Mouse (Mus musculus) Patski (cell line): ENCODE results near the gene Fez2. TPM values are rescaled to one million over a fixed set of nuclear protein-coding genes. Genes with fewer than 3 reads are reported as not detected.

Experiments used
- ATAC-seq: fragments of 100-300 bp; one replicate; pipeline ENCODE4 v1.8.0; 2021
- CTCF ChIA-PET: fragments of 350-600 bp; sonication (Branson Sonifier 250); formaldehyde crosslinking; loops from one replicate; lab custom pipeline; 2022; ENCODE audit warnings: inconsistent platforms; lab: Charles Lee
- POLR2A ChIA-PET: fragments of 350-600 bp; sonication (Branson Sonifier 250); formaldehyde crosslinking; loops from one replicate; lab custom pipeline; 2022; ENCODE audit warnings: antibody characterized with exemption, inconsistent platforms; lab: Charles Lee
- DNase-seq: peaks from one replicate; pipeline ENCODE4 v3.0.0-alpha.2; 2011; ENCODE audit warnings: low read depth, low spot score
- H3K27me3 ChIP-seq: fragments of 371-371 bp; one replicate; pipeline ENCODE4 v1.5.1; 2021
- CTCF ChIP-seq: fragments of 100-300 bp; IDR thresholded peaks from one replicate; pipeline ENCODE4 v1.5.1; 2021
- in situ Hi-C: fragments of 300-500 bp; cut with MboI; formaldehyde crosslinking; loops from 3 replicates; pipeline ENCODE4 v1.11.1; 2018; ENCODE audit warnings: low pct_unique_long_range_greater_than_20kb, mixed read lengths
- polyA plus RNA-seq: library from polyadenylated mRNA; unstranded; gene quantifications from one replicate; pipeline ENCODE4 v1.2.3, GENCODE M21; 2021

The Fez2 gene
- polyA plus RNA-seq, 1 experiment from 2014 or later = 86.4 TPM

DNA sequence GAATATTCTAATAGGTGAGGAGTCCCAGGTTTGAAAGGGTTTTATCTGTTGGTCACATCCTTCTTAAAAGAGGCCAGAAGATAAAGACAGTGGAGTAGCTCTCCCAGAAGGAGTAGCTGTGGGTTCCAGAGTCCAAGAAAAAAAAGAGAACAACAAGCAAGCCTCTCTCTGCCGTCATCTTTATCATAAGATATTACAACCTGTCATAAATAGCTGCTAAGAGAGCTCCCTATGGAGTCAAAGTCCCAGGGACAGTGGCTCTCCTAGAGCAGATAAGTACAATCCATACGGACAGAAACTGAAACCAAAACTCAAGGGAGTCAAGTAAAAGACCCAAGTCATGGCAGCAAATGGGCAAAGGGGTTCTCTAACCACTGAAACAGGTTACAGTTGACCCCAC lies 2.7 kb downstream of the Fez2 start:
- in situ Hi-C loops = no loop called here
- no peak for TF ChIP-seq CTCF
- ChIA-PET CTCF (interaction anchor here (1.1 kb wide), 1 partner anchor 14 kb away, joined by 4 read pairs; no protein-coding TSS in a partner anchor), POLR2A (interaction anchor here (1.4 kb wide), 1 partner anchor 9 kb away, joined by 5 read pairs; no protein-coding TSS in a partner anchor)
- DNase-seq (no peak), ATAC-seq (no peak)
- H3K27me3 ChIP-seq = no peaks in the 10 kb centered on the region

DNA sequence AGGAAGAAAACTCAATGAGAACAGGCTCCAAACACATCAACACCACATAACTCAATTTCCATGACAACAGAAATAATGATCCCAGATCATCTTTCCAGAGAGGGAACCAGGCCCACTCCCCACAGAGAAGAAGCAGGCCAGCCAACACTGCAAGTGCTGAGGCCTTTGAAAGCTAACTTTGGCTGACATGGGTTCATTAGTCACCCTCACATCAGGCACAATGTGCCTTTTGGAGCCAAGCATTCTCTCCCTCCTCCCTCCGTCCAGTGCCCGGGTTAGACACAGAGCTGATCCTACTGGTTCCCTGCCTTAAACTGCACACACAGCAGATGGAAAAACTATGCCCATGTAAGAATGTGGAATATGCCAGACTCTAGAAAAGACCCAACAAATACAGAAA lies 8.1 kb downstream of the Fez2 start:
- no peak for TF ChIP-seq CTCF
- DNase-seq (no peak), ATAC-seq (no peak)
- H3K27me3 ChIP-seq = no peaks in the 10 kb centered on the region
- ChIA-PET CTCF (no interaction called here), POLR2A (no interaction called here)
- in situ Hi-C loops = no loop called here

DNA sequence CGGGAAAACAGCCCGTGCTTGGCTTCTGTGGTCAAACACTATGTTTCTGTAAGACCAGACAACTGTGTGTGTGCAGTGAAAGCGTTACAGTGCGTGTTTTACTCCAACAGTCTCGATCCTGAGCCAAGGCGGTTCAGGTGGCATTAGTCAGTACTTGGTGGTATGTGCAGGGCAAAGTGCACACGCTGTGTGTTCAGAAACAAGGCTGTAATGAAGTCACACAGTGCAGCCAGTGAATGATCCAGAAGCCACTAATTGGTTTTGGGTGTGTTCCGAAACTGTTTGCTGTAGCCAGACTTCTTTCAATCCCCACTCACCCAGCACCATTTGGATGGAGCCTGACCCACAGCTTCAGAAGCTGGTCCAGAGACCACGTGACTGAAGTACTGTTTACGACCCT lies 9.6 kb downstream of the Fez2 start:
- DNase-seq (no peak), ATAC-seq (no peak)
- in situ Hi-C loops = no loop called here
- ChIA-PET POLR2A (no interaction called here), CTCF (no interaction called here)
- no peaks in the 10 kb centered on the region for H3K27me3 ChIP-seq
- TF ChIP-seq CTCF = no peak

DNA sequence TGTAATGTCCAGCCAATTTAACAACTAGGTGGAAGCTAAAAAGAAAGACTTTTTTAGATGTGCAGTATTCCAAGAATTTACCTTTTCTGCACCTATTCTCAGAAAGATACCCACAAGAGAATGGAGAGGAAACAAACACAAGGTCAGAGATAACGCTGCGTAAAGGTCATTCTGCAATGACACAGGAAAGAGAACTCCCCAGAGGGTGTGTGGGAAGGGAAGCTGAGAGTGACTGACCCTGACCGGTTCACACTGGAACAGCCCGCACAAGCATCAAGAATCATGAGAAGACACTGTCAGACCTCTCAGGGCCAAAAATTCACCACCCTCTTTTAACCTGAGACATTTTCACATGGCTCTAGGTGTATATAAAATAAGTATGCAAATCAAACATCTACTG lies 10.4 kb downstream of the Fez2 start:
- DNase-seq = no peak
- ChIA-PET CTCF (no interaction called here), POLR2A (no interaction called here)
- no peak for TF ChIP-seq CTCF
- ATAC-seq = no peak
- in situ Hi-C loops = no loop called here
- H3K27me3 ChIP-seq = no peaks in the 10 kb centered on the region

DNA sequence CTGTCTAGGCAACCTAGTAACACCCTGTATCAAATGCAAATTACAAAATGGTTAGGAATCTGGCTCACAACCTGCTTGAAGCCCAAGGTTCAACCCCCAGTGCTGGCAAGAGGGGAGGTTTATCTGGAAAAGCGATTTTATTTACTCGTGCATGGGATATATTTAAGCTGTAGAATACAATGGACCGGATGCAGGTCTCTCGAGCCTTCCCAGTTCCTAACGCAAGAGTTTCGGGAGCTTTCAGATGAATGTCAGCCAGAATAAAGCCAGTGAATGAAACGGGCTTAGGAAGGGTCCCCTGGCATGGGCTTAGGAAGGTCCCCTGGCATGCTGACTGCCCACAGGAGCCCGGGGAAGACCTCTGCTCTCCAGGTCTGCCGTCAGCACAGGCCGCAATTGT lies 11.1 kb downstream of the Fez2 start:
- CTCF ChIA-PET = no interaction called here
- DNase-seq (no peak), ATAC-seq (no peak)
- in situ Hi-C loops = no loop called here
- TF ChIP-seq CTCF = no peak
- POLR2A ChIA-PET = interaction anchor here (1.5 kb wide), 1 partner anchor 9 kb away, joined by 5 read pairs; no protein-coding TSS in a partner anchor
- H3K27me3 ChIP-seq = no peaks in the 10 kb centered on the region

DNA sequence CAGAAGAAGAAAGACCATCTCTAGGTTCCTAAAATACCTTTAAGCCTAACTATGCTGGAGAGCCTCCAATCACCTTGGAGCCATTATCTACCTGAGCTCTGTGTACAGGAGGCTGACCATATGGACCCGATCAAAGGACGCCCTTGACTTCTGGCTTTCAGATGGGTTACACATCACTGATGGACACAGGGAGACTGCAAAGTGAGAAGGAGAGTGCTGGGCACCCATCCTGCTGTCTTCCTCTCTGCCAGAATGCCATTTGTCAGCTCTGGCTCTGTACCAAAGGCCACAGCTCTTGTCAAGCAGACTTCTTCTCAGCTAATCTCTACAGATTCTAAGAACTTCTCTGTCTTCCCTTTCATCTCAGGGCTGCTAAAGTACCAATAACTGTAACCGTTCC lies 12.6 kb downstream of the Fez2 start:
- no peak for TF ChIP-seq CTCF
- ChIA-PET POLR2A (interaction anchor here (1.5 kb wide), 1 partner anchor 10 kb away, joined by 5 read pairs; no protein-coding TSS in a partner anchor), CTCF (interaction anchor here (0.9 to 1.7 kb wide), 4 partner anchors 9 to 208 kb away, joined by 3 to 5 read pairs (median 4); no protein-coding TSS in a partner anchor)
- no peak for ATAC-seq
- in situ Hi-C loops = no loop called here
- no peaks in the 10 kb centered on the region for H3K27me3 ChIP-seq
- DNase-seq = no peak

DNA sequence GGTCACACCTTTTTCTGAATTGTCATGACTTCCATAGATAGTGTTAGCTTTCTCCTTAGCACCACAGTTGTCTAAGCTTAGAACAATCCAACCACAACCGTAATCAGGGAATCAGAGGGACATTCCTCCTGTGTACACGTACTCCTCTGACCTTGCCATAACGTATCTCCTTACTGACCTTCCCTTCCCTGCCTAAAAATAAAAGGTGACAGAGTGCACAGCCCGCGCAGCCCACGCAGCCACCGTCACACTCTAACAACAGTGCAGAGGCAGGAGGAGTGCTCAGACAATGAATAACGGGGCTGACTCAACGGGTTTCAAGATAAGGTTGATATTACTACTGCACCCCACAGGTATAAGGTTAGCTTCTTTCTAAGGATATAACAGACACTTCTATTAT lies 14.1 kb downstream of the Fez2 start:
- ChIA-PET POLR2A (no interaction called here), CTCF (interaction anchor here (1.1 to 1.6 kb wide), 3 partner anchors 9 to 19 kb away, joined by 3 read pairs; no protein-coding TSS in a partner anchor)
- in situ Hi-C loops = no loop called here
- TF ChIP-seq CTCF = no peak
- DNase-seq (no peak), ATAC-seq (no peak)
- H3K27me3 ChIP-seq = no peaks in the 10 kb centered on the region

DNA sequence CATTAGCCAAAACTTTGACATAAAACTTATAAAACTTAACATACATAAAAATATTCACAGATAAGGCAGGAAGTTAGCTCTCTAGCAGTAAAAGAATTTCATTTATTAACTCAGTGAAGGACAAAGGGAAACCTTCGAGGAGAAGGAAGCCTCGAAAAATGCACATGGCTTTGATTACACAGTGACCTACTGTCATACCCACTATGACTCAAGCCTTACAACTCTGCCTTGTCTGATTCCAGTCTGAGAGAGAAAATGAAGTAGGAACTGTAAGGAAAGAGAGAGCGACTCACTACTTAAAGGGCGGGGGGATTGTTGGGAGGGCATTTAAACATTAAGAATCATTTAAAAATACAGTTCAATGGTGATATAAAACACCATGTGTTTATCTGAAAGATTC lies 14.7 kb downstream of the Fez2 start:
- no peak for DNase-seq
- POLR2A ChIA-PET = no interaction called here

DNA sequence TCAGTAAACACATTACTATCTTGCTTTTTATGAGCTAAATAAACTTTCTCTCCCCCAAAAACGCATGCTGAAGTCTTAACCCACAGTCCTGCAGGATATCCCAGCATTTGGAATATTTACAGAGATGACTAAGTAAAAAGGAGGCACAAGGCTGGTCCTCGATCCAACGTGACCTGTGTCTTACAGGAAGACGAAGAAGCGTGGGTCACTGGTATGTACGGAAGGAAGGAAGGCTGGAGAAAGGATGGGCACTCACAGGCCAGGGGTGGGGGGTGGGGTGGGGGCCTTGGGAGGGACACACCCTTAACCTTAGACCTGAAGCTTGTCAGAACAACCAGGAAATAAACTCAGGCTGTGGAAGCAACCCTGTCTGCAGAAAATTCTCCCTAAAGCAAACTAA lies 15.8 kb downstream of the Fez2 start:
- ChIA-PET CTCF (interaction anchor here (0.9 to 3.2 kb wide), 7 partner anchors 9 to 72 kb away, joined by 3 to 12 read pairs (median 4); no protein-coding TSS in a partner anchor), POLR2A (interaction anchor here (0.6 to 1.6 kb wide), 2 partner anchors 79 to 203 kb away, joined by 3 read pairs; no protein-coding TSS in a partner anchor)
- ATAC-seq (no peak), DNase-seq (no peak)
- in situ Hi-C loops = no loop called here
- no peak for TF ChIP-seq CTCF
- H3K27me3 ChIP-seq = no peaks in the 10 kb centered on the region

More for the DNA sequence above, 14.7 kb downstream of the Fez2 start:
- CTCF ChIA-PET = interaction anchor here (1.1 to 1.6 kb wide), 2 partner anchors 9 to 19 kb away, joined by 3 read pairs; no protein-coding TSS in a partner anchor
- H3K27me3 ChIP-seq = no peaks in the 10 kb centered on the region
- no peak for ATAC-seq
- TF ChIP-seq CTCF = no peak
- in situ Hi-C loops = no loop called here

DNA sequence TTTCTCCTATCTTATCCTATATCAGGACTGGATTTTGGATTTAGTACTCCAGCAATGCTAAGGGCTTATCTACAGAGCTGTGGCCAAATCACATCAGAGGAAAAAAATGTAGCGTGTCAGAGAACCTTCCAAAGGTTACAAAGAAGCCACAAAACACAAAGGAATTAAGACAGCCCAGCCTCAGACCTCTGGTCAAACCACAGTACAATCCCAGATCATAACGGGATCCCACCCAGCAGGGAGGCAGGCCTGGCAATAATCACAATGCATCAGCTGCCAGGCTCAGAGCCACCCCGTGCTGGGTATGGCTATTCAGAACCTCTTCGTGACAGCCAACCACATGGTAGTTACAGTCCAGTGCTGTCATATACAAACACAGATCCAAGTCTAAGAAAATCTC lies 16.2 kb downstream of the Fez2 start:
- CTCF ChIA-PET = interaction anchor here (0.9 to 3.2 kb wide), 7 partner anchors 9 to 72 kb away, joined by 3 to 12 read pairs (median 4); no protein-coding TSS in a partner anchor

DNA sequence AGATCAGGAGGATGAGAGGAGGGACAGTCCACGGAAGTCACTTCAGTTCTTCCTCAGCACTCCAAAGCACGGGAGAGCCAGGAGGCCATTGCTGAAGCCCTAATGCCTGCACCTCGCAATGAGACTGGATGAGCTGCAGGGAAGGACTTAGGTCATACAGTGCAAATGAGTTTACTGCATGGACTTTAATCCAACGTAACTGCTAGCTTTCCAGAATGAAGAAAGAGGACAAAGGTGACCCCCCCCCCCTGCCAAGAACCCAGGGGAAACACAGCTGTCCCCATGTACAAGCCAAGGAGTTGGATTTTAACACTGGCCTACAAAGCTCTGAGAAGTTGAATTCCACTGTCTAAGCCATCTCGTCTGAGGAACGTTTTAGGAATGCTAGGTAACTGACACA lies 16.6 kb downstream of the Fez2 start:
- ChIA-PET CTCF (interaction anchor here (0.9 to 3.2 kb wide), 6 partner anchors 10 to 190 kb away, joined by 3 to 12 read pairs (median 4); no protein-coding TSS in a partner anchor), POLR2A (interaction anchor here (0.6 to 1.6 kb wide), 3 partner anchors 10 to 202 kb away, joined by 3 to 4 read pairs (median 3); no protein-coding TSS in a partner anchor)
- ATAC-seq (peak; percentile 89), DNase-seq (no peak)
- no peak for TF ChIP-seq CTCF
- in situ Hi-C loops = no loop called here
- H3K27me3 ChIP-seq = no peaks in the 10 kb centered on the region

More for the DNA sequence above, 16.2 kb downstream of the Fez2 start:
- peak; percentile 97 for ATAC-seq
- TF ChIP-seq CTCF = no peak
- in situ Hi-C loops = no loop called here
- POLR2A ChIA-PET = interaction anchor here (0.6 to 1.6 kb wide), 3 partner anchors 10 to 202 kb away, joined by 3 to 4 read pairs (median 3); no protein-coding TSS in a partner anchor
- DNase-seq = peak; percentile 85
- H3K27me3 ChIP-seq = no peaks in the 10 kb centered on the region
